Mouse (Mus musculus) mouse embryonic stem cell (cell line): ENCODE measurements around the gene Cd160.

Experiments
- in situ Hi-C, 2 experiments: fragments of 300-500 bp; cut with MboI; formaldehyde crosslinking; loops; 1 replicate in 1 of 2; 3 replicates in 1 of 2; pipeline ENCODE4 v1.14.3; 2019 to 2020; ENCODE audit warnings: low sequenced_read_pairs in 2 of 2, low pct_unique_long_range_greater_than_20kb in 1 of 2, mixed read lengths in 1 of 2; ENCODE audit not compliant: unreplicated experiment in 1 of 2

Gene Cd160

GRCm38 (mm10) chr3:96787784-96788183 is 41.4 kb downstream of the Cd160 start:
- in situ Hi-C loops: no loop called here

GRCm38 (mm10) chr3:96782236-96782635 is 46.9 kb downstream of the Cd160 start:
- in situ Hi-C loops: no loop called here

- in situ Hi-C loops: no loop called here
Observed at GRCm38 (mm10) chr3:96777120-96777519, 52.0 kb downstream of the Cd160 start.

- in situ Hi-C loops: no loop called here
Observed at GRCm38 (mm10) chr3:96772949-96773348, 56.2 kb downstream of the Cd160 start.

- in situ Hi-C loops: no loop called here
Observed at GRCm38 (mm10) chr3:96769971-96770370, 59.2 kb downstream of the Cd160 start.

- in situ Hi-C loops: no loop called here
Observed at GRCm38 (mm10) chr3:96764528-96764927, 64.6 kb downstream of the Cd160 start.

- in situ Hi-C loops: no loop called here
Observed at GRCm38 (mm10) chr3:96759695-96760094, 69.5 kb downstream of the Cd160 start.

- in situ Hi-C loops: no loop called here
Observed at GRCm38 (mm10) chr3:96757691-96758090, 71.5 kb downstream of the Cd160 start.

GRCm38 (mm10) chr3:96755935-96756334 is 73.2 kb downstream of the Cd160 start:
- in situ Hi-C loops: no loop called here
